9 mouse cellular contexts compared by ENCODE assay signal in genomic region chr11:22719570-22719969, GRCm38 (mm10).
A peak's percentile ranks its signal among the peaks of the same experiment; 100 is the strongest.
DNase-seq lines count a peak whose midpoint lies in the region.
"Had no signal": no experiment of that assay in that cellular context is flagged by ENCODE, and none has a peak within 500 bp of the region (broad histone marks: within the 10 kb centered on the region; RNA-seq: fewer than 3 reads in every experiment).

No protein-coding gene starts in this region.

- intact Hi-C loops in left cerebral cortex, postnatal 4 days (cut with DNase I): no loop called here

- peak; percentile 59 to 81 for DNase-seq in adrenal gland, adult (ENCODE audit: inconsistent age in 2 of 2, low spot score in 1 of 2)
- DNase-seq in adrenal gland, postnatal 25 days: no peak
- peak; percentile 19 for DNase-seq in left cerebral cortex, adult 11 months (ENCODE audit: low spot score)
- no peak for DNase-seq in left cerebral cortex, postnatal 4 days
- DNase-seq in frontal cortex, postnatal 36 days (ENCODE audit: low spot score in 2 of 2): peak; percentile 5 to 28
- DNase-seq in right cerebral cortex, postnatal 10 days (ENCODE audit: low spot score in 2 of 2): peak; percentile 31 to 32
- DNase-seq in ovary, postnatal 36 days (ENCODE audit: low spot score): no peak
- no peak for DNase-seq in spleen, postnatal 10 days (ENCODE audit: low spot score in 2 of 2)
- DNase-seq: thymus, postnatal 14 days had no signal

Comparison
In these comparisons a context has a peak if more than half of its experiments do, and no peak if none do; other contexts are left out.
1. DNase-seq: peak in adrenal gland, adult (2 of 2), left cerebral cortex, adult 11 months (single experiment), frontal cortex, postnatal 36 days (2 of 2) and right cerebral cortex, postnatal 10 days (2 of 2); none in adrenal gland, postnatal 25 days (single experiment), left cerebral cortex, postnatal 4 days (single experiment), ovary, postnatal 36 days (single experiment) and spleen, postnatal 10 days (0 of 2).